Mouse (Mus musculus): ENCODE data around the gene Zfp654.
"Not testable (repeated sequence)": the region's sequence is repeated elsewhere in the genome, so short reads cannot be mapped to it uniquely, and the experiment has no call there.

Zfp654 gene

DNA sequence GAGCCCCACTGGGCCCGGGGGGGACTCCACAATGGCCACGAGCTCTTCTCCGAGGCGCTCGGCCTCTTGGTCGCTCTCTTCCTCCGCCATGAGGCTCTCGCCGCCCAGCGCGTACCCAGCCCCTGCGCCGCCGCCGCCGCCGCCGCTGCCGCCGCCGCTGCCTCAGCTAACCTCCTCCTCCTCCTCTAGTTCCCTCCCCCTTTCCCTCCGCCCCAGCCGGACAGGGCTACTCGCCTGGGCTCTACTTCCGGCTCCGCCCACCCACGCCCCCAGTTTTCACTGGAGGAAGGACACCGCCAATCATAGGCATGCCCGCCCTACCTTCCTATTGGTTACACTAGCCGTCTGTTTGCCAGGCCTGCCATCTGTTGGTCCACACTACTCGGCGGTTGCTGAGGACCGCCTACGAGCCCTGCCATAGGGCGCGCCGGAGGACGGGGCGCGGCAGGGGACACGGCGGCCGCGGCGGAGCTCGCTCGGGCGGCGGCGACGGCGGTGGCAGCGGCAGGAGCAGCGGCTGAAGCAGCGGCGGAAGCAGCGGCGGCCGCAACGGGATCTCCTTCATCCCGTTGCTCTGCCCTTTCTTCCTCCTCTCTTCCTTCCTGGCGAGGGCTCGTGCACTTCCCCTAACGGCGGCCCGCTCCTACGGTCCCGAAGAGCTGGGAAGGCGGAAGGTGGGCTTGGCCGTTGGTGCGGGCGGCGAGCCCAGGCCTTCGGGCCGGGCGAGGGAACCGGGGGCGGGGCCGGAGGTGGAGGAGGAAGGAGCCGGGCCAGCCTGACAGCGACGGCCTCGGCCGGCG, at the start of gene Zfp654, which contains the start of gene Cggbp1:
Gene Zfp654, minus strand, starts transcription at position 90 of the 800 bp plus-strand sequence.
Gene Cggbp1, plus strand, starts transcription at position 434 of the 800 bp plus-strand sequence.
- DNase-seq (ENCODE audit: low spot score in 2 of 2) = peak; percentile 99 to 100

- no peak for DNase-seq (ENCODE audit: low spot score in 2 of 2)
Observed at GRCm38 (mm10) chr16:64899084-64899483, 47.6 kb upstream of the Zfp654 start.

- no peak for DNase-seq (ENCODE audit: low spot score in 2 of 2)
Observed at GRCm38 (mm10) chr16:64889496-64889895, 38.0 kb upstream of the Zfp654 start.

- no peak for DNase-seq (ENCODE audit: low spot score in 2 of 2)
Observed at GRCm38 (mm10) chr16:64885547-64885946, 34.1 kb upstream of the Zfp654 start.

DNA sequence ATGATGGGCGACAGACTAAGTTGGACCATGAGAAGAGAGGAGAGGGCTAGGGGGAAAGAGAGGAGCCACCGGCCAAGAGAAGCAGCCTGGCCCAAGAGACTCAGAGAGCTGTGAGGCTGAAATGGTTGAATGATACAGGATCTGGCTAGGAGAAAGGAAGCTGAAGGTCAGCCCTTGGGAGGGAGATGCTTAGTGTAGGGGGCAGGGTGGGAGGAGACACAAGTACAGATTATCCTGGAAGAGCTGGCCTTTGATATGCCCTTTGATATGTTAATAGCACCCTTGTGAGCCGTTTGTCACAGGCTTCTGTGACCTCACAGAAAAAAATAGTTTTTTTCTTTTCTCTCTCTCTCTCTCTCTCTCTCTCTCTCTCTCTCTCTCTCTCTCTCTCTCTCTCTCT, 33.7 kb upstream of the Zfp654 start:
- DNase-seq (ENCODE audit: low spot score in 2 of 2) = no peak

- DNase-seq (ENCODE audit: low spot score in 2 of 2) = no peak
Observed at GRCm38 (mm10) chr16:64884420-64884838, 33.0 kb upstream of the Zfp654 start.

DNA sequence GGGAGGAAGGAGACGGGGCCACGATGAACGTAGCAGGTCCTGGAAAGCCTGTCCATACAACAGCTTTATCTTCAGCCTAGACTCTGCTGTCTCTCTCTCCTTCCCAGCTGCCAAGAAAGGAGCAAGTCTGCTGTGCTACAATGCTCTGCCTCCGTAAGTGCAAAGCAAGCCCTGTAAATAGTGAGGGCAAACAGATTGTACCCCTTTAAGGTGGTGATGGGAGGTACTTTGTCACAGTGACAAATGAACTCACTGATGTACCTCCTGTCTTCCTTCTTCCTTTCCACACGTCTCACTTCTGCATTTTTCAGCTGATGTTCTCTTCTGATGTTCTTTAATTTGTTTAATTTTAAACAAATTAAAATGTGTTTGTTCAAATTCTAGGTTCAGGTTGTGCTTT, 32.4 kb upstream of the Zfp654 start:
- DNase-seq (ENCODE audit: low spot score in 2 of 2) = no peak

- DNase-seq (ENCODE audit: low spot score in 2 of 2) = no peak
Observed at GRCm38 (mm10) chr16:64881442-64881841, 30.0 kb upstream of the Zfp654 start.

DNA sequence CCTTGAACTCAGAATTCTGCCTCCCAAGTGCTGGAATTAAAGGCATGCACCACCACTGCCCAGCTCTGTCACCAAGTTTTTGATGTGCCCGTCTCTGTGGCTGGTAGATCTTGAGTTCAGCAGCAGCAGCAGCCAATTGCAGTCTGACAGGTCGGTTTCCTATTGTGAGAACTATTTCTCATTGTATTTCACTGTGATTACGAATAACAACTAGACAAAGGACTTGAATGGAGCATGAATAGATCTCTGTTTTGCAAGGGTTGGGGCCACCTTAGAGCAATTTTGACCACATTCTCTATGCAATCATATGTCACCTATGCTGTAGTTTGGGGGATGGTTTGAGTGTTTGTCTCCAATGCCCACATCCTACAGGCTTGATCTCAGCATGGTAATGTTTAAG, 29.5 kb upstream of the Zfp654 start:
- no peak for DNase-seq (ENCODE audit: low spot score in 2 of 2)

DNA sequence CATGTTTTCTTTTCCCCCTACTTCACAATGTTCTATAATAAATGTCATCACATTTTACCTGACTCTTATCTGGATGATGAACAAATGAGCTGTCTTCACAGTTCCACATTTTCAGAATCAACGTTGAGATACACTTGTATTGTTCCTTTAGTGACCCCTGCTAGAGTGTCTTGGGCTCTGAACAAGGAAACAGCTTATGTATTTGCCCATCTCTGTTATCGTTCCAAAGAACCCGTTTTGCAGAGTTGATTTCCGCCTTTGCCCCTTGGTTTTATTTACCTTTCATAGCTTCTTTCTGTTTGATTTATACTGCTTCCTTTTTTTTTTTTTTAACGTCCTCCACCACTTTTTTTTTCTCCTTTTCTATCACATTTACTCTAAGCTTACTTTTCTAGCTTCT, 28.3 kb upstream of the Zfp654 start:
- no peak for DNase-seq (ENCODE audit: low spot score in 2 of 2)

GRCm38 (mm10) chr16:64878611-64879132, 27.2 kb upstream of the Zfp654 start:
- DNase-seq (ENCODE audit: low spot score in 2 of 2) = no peak

- DNase-seq (ENCODE audit: low spot score in 2 of 2) = no peak
Observed at GRCm38 (mm10) chr16:64877314-64877713, 25.9 kb upstream of the Zfp654 start.

GRCm38 (mm10) chr16:64876631-64877265, 25.3 kb upstream of the Zfp654 start:
- DNase-seq (ENCODE audit: low spot score in 2 of 2) = no peak

- DNase-seq (ENCODE audit: low spot score in 2 of 2) = no peak
Observed at GRCm38 (mm10) chr16:64875822-64876221, 24.4 kb upstream of the Zfp654 start.

DNA sequence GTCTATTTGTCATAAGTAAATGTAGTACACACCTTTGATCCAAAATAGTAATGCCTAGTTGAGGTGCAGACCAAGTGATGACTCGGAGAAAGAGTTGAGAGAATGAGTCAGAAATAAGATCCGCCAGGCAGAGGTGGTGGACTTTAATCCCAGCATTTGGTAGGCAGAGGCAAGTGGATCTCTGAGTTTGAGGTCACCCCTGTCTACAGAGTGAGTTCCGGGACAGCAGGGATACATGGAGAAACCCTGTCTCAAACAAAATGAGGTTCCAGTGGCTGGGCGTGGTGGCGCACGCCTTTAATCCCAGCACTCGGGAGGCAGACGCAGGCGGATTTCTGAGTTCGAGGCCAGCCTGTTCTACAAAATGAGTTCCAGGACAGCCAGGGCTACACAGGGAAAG, 23.9 kb upstream of the Zfp654 start:
- DNase-seq (ENCODE audit: low spot score in 2 of 2) = no peak

- peak; percentile 8 to 28 for DNase-seq (ENCODE audit: low spot score in 2 of 2)
Observed at GRCm38 (mm10) chr16:64873416-64874305, 22.2 kb upstream of the Zfp654 start.

- no peak for DNase-seq (ENCODE audit: low spot score in 2 of 2)
Observed at GRCm38 (mm10) chr16:64872841-64873240, 21.4 kb upstream of the Zfp654 start.

DNA sequence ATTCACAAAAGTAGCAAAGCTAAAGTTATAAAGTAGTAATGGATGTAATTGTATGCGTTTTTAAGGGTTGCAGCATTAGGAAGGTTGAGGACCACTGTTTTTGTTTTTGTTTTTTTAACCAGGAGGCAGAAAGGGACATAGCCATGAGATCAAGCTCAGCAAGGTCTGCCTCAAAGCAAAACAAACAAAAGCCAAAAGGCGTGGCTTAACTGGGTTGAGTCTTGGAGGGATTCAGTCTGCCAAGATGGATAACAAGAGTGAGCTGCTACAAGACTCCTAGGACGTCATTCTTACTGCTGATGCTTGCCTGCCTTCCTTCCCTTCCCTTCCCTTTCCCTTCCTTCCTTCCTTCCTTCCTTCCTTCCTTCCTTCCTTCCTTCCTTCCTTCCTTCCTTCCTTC, 20.8 kb upstream of the Zfp654 start:
- DNase-seq (ENCODE audit: low spot score in 2 of 2) = no peak

DNA sequence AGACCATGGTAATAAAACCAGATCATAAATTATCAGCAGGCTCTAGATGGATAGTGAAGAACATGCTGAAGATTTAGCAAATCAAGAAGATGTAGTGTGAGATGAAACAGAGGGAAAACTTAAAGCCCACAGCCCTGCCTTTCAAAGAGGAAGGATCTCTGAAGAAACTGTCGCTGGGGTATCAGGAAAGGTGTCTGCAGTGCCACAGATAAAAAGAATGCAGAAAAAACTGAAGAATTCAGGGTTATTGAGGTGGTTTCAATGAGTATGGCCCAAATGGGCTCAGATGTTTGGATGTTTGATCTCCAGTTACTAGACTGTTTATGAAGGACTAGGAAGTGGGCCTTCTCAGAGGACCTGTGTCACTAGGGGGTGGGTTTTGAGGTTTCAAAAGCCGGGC, 18.2 kb upstream of the Zfp654 start:
- DNase-seq (ENCODE audit: low spot score in 2 of 2) = no peak

GRCm38 (mm10) chr16:64868613-64869012, 17.2 kb upstream of the Zfp654 start:
- no peak for DNase-seq (ENCODE audit: low spot score in 2 of 2)

DNA sequence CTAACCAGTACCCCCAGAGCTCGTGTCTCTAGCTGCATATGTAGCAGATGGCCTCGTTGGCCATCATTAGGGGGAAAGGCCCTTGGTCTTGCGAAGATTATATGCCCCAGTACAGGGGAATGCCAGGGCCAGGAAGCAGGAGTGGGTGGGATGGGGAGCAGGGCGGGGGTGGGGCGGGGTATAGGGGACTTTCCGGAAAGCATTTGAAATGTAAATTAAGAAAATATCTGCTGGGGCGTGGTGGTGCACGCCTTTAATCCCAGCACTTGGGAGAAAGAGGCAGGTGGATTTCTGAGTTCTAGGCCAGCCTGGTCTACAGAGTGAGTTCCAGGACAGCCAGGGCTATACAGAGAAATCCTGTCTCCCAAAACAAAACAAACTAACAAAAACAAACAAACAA, 14.4 kb upstream of the Zfp654 start:
- not testable (repeated sequence) for DNase-seq (ENCODE audit: low spot score in 2 of 2)

DNA sequence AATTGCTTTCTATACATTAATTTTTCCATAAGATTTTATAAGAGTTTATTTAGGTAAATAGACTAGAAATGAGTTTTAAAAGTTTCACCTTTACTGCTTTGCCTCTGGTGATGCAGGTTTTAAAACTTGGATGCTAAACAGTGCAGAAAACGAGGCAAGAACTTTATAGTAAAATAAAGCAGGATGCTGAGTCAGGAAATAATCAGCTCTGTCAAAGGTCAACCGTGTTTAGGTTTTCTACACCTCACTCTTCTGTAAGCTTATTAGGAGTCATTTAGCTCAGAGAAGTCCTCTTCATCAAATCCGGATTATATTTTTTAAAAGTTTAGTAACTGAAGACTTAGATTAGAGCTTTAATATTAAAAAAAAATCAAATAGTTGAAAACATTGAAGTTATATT, 5.5 kb upstream of the Zfp654 start:
- no peak for DNase-seq (ENCODE audit: low spot score in 2 of 2)

Data from frontal cortex, postnatal 14 days (tissue).